Mouse (Mus musculus) embryo, embryonic 9.5 days (tissue): Measurements from ENCODE around the gene Clpb.
"Not testable (repeated sequence)": the region's sequence is repeated elsewhere in the genome, so short reads cannot be mapped to it uniquely, and the experiment has no call there.

Source experiments
- DNase-seq: peaks from one replicate; pipeline ENCODE4 v3.0.0-alpha.2; 2017; ENCODE audit errors: extremely low spot score

The Clpb gene

DNA sequence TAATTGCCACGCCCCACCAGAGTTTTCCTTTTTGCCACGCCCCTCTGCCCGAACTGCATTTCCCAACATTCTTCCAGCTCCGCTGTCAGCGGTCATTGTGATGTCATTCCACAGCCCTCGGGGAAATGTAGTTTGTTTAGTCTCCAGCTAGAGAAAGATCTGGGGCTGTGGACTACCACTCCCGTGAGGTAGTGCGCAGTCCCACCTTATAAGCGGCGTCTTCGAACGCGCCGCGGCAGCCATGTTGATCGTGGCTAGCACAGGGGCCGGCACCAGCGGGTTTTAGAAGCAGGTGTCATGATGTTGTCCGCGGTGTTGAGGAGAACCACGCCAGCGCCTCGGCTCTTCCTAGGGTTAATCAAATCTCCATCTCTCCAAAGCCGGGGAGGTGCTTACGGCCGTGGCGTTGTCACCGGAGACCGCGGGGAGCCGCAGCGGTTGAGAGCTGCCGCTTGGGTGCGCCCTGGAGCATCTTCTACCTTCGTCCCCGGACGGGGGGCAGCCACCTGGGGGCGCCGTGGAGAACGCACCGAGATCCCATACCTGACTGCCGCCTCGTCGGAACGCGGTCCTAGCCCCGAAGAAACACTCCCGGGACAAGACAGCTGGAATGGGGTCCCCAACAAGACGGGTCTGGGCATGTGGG is at the start of gene Clpb:
Clpb (plus strand) TSS at position 120 of the 646 bp plus-strand sequence.
- peak; percentile 88 for DNase-seq

DNA sequence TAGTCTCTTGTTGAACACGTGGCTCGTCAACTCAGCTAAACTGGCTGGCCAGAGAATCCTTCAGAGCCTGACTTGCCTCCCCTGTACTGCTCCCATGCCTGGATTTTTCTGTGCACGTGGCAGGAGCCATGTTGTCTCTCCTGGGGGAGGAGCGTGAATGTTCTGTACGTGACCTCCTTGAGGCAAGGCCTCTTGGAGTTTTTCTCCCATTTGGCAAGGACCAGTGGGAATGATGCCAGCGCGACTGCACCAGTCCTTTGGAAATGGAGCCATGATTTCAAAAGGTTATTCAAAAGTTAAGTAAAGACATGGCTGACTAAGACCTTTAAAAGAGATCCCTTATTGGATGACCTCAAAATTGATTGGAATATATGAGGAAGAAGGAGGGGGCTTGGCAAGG is 48.0 kb upstream of the Clpb start:
- DNase-seq, result no peak

DNA sequence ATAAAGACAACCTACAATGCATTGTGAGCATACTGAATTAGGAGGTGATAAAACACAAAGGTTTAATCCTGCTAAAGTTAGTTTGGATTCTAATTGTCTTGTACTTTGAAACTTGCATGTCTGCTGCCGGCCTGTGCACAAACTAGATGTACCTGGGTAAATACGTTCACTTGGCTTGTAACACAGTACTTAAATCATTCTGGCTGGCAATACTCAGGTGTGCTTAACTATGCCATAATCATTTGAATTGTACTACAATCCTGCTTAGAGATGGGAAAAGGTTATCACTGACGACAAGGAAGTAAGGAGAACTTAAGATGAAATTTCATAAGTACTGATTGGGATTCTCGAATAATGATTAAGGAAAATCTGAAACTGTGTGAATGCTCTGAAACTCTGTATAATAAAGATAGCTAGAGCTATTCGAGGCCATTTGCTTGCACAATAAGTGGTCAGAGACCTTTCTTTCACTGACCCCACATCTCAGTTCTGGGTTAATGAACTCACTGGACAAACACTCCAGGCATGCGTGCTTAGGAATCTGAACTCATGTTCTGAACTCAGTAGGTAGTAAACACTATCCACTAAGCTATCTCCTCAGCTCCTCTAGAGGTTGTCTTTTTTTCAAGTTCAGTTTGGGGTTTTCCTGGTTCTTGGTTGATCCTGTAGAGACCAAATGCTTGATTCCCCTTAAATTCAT is 47.1 kb upstream of the Clpb start:
- no peak for DNase-seq

DNA sequence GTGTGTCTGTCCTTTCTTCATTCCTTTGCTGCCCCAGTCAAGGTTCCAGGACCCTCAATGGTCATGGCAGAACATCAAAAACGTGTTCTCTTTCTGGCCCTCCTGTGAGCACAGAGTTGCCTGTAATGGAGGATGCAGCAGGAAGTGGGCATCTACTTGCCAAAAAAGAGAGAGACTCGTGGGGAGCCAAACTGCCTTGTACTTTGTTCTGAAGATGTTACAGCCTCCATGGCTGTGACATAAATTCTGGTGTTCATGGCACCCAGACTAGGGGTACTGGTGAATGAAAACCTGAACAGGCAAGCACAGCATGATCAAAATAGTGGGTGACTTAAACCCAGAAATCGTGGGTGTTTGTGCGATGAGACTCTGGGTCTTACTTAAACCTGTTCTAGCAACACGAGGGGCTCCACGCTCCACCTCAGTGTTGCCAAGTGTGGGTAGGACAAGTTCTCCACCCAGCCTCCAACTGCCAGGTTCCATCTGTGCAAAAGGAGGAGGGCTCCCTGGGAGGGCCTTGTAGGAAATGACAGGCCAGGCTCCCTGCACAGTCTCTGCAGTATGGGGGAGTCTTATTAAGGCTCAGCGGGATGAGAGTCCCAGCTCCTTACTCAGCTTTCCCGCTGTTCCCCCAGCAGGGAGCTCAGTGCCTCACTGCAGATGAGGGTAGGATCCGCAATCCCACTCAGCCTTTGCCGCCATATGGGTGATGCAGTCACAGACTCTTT is 45.8 kb upstream of the Clpb start:
- no peak for DNase-seq

DNA sequence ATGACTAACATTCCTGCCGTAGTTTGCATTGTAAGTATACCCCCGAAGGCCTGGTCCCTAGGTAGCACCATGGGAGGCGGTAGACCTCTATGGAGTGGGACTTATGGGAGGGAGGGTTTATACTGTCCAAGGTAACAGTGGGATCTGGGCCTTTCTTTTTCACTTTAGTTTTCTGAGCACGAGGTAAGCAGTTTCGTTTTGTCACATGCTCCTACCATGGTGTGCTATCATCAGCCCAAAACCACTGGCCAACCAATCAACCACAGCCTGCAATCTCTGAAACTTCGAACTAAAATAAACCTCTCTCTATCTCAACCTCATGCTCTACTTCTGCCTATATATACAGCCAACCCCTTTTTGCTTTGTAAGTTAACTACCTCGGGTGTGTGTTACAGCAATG is 45.2 kb upstream of the Clpb start:
- no peak for DNase-seq

DNA sequence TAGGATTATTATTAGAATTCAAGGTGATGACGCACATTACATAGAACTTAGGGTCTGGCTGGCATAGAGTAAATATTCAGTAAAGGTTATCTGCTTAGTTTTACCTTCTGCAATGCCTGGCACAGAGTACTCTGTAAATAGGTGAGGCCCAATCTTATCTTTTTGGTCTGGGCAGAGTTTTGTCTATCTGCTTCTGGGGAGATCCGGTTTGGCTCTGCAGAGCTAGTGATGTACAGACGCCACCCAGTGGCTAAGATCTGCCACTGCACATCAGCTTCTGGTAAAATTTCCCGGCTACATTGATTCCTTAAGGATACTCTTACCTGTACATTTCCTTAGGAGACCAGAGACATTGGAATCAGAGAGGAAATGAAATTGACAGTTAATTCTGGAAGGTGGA is 43.1 kb upstream of the Clpb start:
- DNase-seq, result peak; percentile 37

DNA sequence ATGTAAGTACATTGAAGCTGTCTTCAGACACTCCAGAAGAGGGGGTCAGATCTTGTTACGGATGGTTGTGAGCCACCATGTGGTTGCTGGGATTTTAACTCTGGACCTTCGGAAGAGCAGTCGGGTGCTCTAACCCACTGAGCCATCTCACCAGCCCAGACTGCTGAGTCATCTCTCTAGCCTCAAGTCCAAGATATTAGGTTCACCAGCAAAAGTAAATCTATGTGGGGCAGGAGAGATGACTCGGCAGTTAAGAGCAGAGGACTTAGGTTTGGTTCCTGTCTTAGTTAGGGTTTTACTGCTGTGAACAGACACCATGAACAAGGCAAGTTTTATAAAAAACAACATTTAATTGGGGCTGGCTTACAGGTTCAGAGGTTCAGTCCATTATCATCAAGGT is 41.6 kb upstream of the Clpb start:
- not testable (repeated sequence) for DNase-seq

DNA sequence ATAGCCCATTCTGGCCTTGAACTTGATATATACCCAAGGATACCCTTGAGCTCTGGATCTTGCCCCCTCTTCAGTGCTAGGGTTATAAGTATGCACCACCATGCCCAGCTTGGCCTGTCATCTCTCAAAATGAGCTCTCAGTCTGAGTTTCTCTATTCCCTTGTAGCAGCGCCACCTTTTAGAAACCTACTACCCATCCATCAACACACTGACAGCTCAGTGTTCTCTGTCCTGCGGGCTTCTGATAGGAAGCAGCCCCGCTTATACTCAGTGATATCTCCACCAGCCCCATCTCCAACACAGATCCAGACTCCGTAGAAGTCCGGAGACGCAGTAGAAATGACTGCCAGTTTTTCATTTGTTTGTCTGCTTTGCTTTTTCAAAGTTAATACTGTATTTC is 39.1 kb upstream of the Clpb start:
- no peak for DNase-seq

DNA sequence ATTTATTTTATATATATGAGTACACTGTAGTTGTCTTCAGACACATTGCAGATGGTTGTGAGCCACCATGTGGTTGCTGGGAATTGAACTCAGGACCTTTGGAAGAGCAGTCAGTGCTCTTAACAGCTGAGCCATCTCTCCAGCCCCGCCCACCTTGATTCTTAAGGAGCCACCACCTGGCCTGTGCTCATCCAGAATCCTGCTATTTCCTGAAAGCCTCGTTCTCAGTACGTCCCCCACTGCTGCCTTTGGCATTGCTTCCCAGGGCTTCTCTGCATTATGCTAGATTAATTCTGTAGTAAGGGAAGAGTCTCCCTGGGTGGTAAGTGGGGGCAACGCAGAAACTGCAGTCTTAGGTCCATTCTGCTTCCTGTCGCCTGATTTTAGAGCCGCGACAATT is 36.3 kb upstream of the Clpb start:
- not testable (repeated sequence) for DNase-seq

DNA sequence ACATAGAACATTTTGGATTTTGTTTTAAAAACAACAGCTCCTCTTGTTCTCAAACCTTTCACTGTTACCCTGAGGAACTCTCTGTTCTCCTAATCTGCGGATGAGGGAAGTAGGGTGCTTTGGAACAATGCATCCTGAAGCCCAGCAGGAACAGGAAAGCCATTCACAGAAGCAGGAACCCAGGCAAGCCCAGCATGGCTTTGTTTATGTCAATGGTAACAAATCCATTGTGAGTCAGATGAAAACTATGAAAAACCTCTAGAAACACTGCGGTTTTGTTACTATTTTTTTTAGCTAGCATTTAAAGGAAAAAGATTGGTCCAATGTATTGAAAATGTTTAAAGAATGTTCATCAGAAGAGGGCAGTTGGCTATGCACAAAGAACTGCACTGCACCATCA is 35.0 kb upstream of the Clpb start:
- DNase-seq, result no peak

DNA sequence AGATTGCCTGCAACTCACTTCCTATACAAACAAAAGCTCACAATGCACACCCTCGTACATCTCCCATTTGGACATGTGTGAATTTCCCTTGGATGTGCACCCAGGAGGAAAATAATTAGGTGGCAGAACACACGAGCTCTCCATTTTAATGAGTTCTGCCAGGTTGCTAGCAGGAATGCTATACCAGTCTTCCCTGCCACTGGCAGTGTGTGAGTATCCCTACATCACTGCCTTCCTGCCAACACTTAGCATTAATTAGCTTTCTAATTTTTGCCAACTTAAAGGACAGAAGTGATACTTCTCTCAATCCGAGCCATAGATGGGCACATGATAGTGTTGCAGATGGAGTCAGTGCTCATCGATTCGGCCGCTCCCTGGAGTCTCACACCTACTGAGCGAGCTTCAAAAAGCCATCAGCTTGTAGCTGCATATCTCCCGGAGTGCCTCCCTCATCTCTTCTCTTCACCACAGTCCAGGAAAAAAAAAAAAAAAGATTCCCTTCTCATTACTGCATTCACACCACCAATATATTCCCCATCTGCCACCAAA is 29.7 kb upstream of the Clpb start:
- no peak for DNase-seq

DNA sequence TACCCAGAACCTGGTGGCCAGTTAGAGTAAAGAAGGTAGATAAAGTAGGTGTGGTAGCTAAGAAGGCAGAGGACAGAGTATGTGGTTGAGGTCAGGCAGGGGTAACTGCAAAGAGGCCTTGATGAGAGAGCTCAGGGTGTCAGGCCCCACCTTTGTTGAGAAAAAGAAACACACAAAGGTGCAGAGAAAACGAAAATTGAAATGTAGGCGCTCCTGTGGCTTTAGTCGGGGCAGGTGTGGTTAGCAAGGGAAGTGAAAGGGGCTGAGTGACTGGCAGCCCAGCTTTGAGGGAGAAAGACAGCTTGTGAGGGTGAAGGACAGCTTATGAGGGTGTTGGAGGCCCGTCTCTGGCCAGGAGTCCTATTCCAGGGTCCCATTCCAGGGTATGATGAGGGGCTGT is 28.9 kb upstream of the Clpb start:
- DNase-seq, result no peak

DNA sequence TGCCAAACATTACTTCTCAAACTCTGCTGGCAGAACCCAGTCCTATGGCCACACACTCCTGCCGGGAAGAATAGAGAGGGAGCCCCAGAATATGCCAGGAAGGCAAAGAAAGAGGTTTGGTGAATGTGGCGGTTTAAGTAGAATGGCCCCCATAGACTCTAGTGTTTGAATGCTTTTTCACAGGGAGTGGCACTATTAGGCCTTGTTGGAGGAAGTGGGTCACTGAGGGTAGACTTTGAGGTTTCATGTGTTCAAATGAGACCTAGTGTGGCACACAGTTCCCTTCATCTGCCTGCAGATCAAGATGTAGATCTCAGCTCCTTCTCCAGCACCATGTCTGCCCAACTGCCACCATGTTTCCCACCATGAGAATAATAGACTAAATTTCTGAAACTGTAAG is 27.4 kb upstream of the Clpb start:
- DNase-seq, result no peak

DNA sequence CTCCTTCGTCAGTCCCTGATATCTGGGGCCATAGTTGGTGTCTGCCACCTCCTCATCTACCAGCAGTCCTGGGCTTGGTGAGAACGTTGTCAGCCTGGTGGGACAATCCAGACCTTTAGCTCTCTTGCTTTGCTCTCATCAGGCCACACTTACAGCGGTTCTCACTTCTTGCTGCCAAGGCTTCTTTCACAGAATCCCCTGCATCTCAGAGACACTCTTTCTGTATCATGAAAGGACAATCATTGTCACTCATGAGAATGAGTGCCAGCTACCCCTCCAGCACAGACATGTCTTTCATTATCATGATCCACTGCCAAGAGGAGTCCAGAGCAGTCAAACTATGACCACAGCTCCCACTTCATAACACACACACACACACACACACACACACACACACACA is 19.6 kb upstream of the Clpb start:
- DNase-seq, result no peak

DNA sequence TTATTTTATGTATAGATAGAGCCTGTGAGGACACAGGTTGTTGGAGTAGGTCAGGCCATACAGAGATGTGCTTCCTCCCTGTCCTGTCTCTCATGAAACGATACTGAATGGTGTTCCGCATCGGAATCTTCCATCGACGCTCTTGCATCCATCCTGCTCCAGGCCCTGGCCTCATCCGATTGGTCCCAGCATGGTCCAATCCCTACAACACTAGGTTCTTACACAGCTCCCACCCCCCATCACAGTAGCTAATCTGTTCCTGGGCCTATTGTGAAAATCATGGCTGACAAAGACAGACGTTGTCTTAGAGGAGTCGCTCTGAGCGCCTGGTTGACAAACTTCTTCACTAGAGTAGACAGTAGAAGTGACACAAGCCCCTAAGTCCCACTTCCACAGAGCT is 13.7 kb upstream of the Clpb start:
- no peak for DNase-seq

DNA sequence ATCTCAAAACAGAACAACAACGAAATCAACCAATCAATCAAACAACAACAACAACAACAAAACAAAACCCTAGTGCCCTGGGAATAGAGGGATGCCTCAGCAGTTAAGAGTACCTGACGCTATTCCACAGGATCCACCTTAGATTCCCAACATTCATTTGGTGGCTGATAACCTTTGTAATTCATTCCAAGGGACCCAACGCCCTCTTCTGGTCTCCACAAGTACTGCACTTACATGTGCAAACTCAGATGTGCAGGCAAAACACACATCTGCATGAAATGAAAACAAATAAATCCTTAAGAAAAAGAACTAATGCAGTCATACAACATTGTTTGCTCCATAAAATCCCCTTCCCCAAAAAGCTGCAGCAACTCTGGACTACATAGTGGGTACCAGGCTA is 12.9 kb upstream of the Clpb start:
- peak; percentile 15 for DNase-seq

DNA sequence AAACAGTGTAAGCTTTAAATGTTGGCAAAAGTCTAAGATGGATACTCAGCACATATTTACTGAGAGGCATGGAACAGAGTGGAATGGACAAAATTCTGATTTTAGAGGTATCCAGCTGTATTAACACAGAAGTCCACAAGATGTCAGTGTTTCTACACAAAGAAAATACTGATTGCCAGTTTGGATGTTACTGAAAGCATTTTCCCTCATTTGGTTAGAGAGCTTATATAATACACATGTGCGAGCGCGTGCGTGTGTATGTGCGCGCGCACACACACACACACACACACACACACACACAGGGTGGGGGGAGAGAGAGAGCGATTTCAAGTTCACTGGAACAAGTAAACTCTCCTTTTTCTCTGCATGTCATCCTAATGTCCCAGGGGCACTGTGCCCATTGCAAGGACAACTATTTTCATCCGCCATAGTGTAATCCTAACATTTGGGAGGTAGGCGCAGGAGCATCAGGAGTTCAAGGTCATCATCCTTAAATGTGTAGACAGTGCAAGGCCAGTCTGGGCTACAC is 9.7 kb upstream of the Clpb start:
- DNase-seq, result peak; percentile 26

DNA sequence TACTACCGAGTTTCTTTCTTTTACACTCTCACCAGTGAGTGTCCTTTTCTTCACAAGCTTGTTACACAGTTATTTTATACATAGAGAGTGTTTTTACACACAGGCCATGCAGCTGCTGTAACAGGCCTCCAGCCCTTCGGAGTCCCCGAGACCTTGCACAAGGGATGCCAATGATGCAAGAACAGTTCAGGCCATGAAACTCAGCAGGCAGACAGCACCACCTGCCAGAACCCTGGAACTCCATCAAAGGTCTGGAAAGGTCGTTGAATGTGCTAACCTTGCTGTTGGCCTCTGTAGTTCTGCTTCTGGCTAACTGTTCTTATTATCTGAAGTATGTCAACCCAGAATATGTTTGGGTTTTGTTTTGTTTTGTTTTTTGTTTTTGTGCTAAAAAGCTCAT is 8.5 kb upstream of the Clpb start:
- DNase-seq, result no peak

DNA sequence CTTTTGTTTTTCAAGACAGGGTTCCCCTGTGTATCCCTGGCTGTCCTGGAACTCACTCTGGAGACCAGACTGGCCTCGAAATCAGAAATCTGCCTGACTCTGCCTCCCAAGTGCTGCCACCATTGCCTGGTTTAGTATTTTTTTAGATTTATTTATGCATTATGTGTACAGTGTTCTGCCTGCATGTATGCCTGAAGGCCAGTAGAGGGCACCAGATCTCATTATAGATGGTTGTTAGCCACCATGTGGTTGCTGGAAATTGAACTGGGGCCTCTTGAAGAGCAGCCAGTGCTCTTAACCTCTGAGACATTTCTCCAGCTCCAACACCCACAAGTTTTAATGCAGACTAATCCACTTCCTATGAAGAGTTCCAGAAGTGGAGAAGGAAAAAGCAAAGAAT is 1.4 kb upstream of the Clpb start:
- DNase-seq, result no peak

DNA sequence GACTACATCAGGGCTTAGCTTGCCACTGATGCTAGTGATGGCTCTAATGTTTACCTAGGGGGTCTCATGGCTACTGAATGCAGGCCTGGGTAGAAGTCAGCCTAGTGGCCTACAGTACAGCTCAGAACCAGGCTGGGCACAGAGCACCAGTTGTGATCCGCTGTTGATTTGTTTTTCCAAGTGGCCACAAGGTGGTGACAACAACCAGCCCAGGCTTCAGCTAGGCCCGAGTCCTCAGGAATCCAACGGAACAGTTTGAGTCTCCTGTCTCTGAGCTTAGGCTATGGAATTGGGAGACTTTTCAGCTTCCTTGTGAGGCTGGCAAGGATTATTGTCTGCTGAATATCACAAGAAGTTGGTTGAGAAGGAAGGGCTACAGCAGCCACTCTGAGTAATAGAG is 3.1 kb downstream of the Clpb start:
- peak; percentile 49 for DNase-seq

DNA sequence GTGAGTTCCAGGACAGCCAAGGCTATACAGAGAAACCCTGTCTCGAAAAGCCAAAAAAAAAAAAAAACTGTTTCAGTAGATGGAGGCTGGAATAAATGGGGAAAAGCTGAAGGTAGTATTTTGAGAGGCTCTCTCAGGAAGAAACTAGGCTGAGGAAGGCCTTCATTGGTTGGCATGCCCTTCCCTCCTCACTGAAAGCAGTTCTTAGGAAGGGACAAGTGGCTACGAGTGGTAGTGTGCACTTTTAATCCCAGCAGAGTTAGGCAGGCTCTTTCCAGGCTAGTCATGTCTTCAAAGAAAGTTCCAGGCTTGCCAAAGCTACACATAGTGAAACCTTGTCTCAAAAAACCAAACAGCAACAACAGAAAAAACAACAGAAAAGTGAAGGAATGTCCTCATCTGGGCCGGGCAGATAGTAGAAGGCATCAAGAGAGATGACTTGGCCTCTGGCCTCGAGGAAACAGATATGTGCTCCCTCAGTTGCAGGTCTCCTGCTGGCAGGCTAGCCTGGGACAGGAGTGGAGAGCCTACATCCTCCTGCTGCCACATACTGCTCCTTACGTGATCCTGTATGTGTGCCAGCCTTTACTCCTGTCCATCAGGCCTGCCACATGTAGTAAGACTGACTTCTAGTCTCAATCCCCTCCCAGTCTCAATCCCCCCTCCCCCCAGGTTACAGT is 8.3 kb downstream of the Clpb start:
- no peak for DNase-seq

DNA sequence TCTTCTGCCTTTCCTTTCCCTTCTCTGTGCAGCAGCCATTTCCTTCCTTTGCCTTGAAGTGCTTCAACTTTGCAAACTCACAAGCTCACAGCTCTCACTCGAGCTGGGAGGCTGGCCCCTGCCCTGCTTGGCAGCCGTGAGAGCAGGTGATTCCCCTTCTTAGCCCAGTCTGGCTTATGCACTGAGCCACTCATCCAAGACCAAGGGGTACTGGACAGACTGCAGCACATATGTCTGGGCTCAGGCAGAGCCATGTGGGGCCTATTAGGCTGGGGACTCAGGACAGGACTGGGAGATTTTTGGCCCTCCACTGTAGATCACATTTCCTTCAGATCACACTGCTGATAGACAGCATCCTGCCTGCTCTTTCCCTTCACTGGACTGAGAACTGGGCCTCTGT is 10.1 kb downstream of the Clpb start:
- no peak for DNase-seq
